Mouse (Mus musculus) lung, postnatal 0 days (tissue): ENCODE data around the gene Zyx. TPM values are rescaled to one million over a fixed set of nuclear protein-coding genes. Genes with fewer than 3 reads are reported as not detected.

Experiments used
- ATAC-seq: fragments of 200-750 bp; cut with Nextera tagmentation; 2 replicates; pipeline ENCODE4 v1.8.0; 2017; ENCODE audit warnings: moderate library complexity
- DNase-seq: peaks from one replicate; pipeline ENCODE4 v3.0.0-alpha.2; 2016; ENCODE audit warnings: low spot score
- H3K27ac ChIP-seq: fragments of 300-500 bp; sonication (generic); 2 replicates; pipeline ENCODE4 v1.5.1; 2014; ENCODE audit warnings: antibody characterized with exemption, mild to moderate bottlenecking, low read length, mixed read lengths
- H3K27me3 ChIP-seq: fragments of 300-500 bp; sonication (generic); replicated peaks from 2 replicates; pipeline ENCODE4 v1.6.1; 2014; ENCODE audit warnings: low read length, mixed read lengths; ENCODE audit not compliant: insufficient read depth
- H3K36me3 ChIP-seq: fragments of 300-500 bp; sonication (generic); 2 replicates; pipeline ENCODE4 v1.6.1; 2014; ENCODE audit warnings: low read length, mixed read lengths; ENCODE audit not compliant: insufficient read depth
- H3K4me1 ChIP-seq: fragments of 300-500 bp; sonication (generic); 2 replicates; pipeline ENCODE4 v1.6.1; 2014; ENCODE audit warnings: antibody characterized with exemption, low read depth, low read length, mixed read lengths; ENCODE audit not compliant: insufficient read depth
- H3K4me2 ChIP-seq: fragments of 300-500 bp; sonication (generic); replicated peaks from 2 replicates; pipeline ENCODE4 v1.6.1; 2014; ENCODE audit warnings: low read depth, mild to moderate bottlenecking, low read length, moderate library complexity, mixed read lengths
- H3K4me3 ChIP-seq: fragments of 300-500 bp; sonication (generic); 2 replicates; pipeline ENCODE4 v1.5.1; 2014; ENCODE audit warnings: low read depth, low read length
- H3K9ac ChIP-seq: fragments of 300-500 bp; sonication (generic); replicated peaks from 2 replicates; pipeline ENCODE4 v1.6.1; 2014; ENCODE audit warnings: low read depth, mild to moderate bottlenecking
- H3K9me3 ChIP-seq: fragments of 300-500 bp; sonication (generic); 2 replicates; pipeline ENCODE4 v1.6.1; 2016; ENCODE audit warnings: low read length, mixed read lengths
- CTCF ChIP-seq: IDR thresholded peaks from 2 replicates; pipeline ENCODE4 v1.5.1; 2016; ENCODE audit warnings: antibody characterized with exemption, mild to moderate bottlenecking
- EP300 ChIP-seq: IDR thresholded peaks from 2 replicates; pipeline ENCODE4 v1.6.1; 2016; ENCODE audit warnings: antibody characterized with exemption, mild to moderate bottlenecking, control low read depth
- WGBS: fragments of 180-500 bp; shearing (Covaris S2); extraction: QIAGEN DNeasy Blood & Tissue Kit; methylation state at CpG from one replicate; pipeline ENCODE4 v1.1.7; 2014; 5-methylcytosine and 5-hydroxymethylcytosine counted together
- polyA plus RNA-seq: library from polyadenylated mRNA; unstranded; fragments of >200 nt; fragmentation: Nextera tagmentation; extraction: Ambion mirVana; gene quantifications from 2 replicates; pipeline ENCODE4 v1.2.1, GENCODE M21; 2015

The Zyx gene
- polyA plus RNA-seq, 1 experiment from 2014 or later = 183 TPM

- Histone ChIP-seq H3K9me3 (no peaks in the 10 kb centered on the region), H3K9ac (no peak overlapping the region), H3K36me3 (peaks cover 32% of the 10 kb centered on the region), H3K27me3 (no peaks in the 10 kb centered on the region), H3K4me1 (peaks cover 31% of the 10 kb centered on the region), H3K4me3 (peak overlapping the region; percentile 99), H3K4me2 (peak overlapping the region; percentile 84), H3K27ac (peak overlapping the region; percentile 58)
- WGBS = 32% methylated on average over 8 of the region's 8 CpGs
- DNase-seq = peak; percentile 66
- no peak for ATAC-seq
- TF ChIP-seq CTCF (no peak), EP300 (no peak)
These were observed 3.8 kb downstream of the Zyx start for GRCm38 (mm10) chr6:42353180-42353579.

- peaks cover 40% of the 10 kb centered on the region for H3K36me3 ChIP-seq
- TF ChIP-seq CTCF (no peak), EP300 (0 out of 2 replicates have a peak, but pooled peaks have one; percentile 37)
- no peak overlapping the region; the same call in 1 of the 2 replicates for H3K9ac ChIP-seq
- H3K27ac ChIP-seq = 0 out of 2 replicates have a peak overlapping the region, but pooled peaks have one; percentile 58
- H3K9me3 ChIP-seq = no peaks in the 10 kb centered on the region
- DNase-seq (peak; percentile 69), ATAC-seq (no peak)
- WGBS = 37% methylated on average over 11 of the region's 11 CpGs
- peak overlapping the region; percentile 99 for H3K4me3 ChIP-seq
- no peaks in the 10 kb centered on the region for H3K27me3 ChIP-seq
- H3K4me2 ChIP-seq = peak overlapping the region; percentile 84
- peaks cover 31% of the 10 kb centered on the region for H3K4me1 ChIP-seq
These were observed 4.9 kb downstream of the Zyx start for GRCm38 (mm10) chr6:42354076-42355019.

- DNase-seq = no peak
- WGBS = 89% methylated on average over 6 of the region's 6 CpGs
- no peak overlapping the region for H3K27ac ChIP-seq
- peaks cover 46% of the 10 kb centered on the region for H3K36me3 ChIP-seq
- no peaks in the 10 kb centered on the region for H3K9me3 ChIP-seq
- no peak for ATAC-seq
- peak overlapping the region; percentile 84 for H3K4me2 ChIP-seq
- H3K27me3 ChIP-seq = no peaks in the 10 kb centered on the region
- H3K4me3 ChIP-seq = no peak overlapping the region
- peaks cover 31% of the 10 kb centered on the region for H3K4me1 ChIP-seq
- no peak for TF ChIP-seq CTCF
- TF ChIP-seq EP300 = no peak
- H3K9ac ChIP-seq = no peak overlapping the region
These were observed 5.9 kb downstream of the Zyx start for GRCm38 (mm10) chr6:42355366-42355765.

GRCm38 (mm10) chr6:42355794-42356600, 6.6 kb downstream of the Zyx start:
- Histone ChIP-seq H3K9ac (no peak overlapping the region), H3K9me3 (no peaks in the 10 kb centered on the region), H3K27ac (no peak overlapping the region), H3K4me2 (no peak overlapping the region), H3K4me1 (peaks cover 27% of the 10 kb centered on the region), H3K36me3 (peaks cover 46% of the 10 kb centered on the region), H3K4me3 (no peak overlapping the region), H3K27me3 (no peaks in the 10 kb centered on the region)
- WGBS = 90% methylated on average over 13 of the region's 13 CpGs
- no peak for ATAC-seq
- TF ChIP-seq EP300 (no peak), CTCF (no peak)
- no peak for DNase-seq

- Histone ChIP-seq H3K4me2 (0 out of 2 replicates have a peak overlapping the region, but pooled peaks have one; percentile 3), H3K4me3 (no peak overlapping the region), H3K27ac (peak overlapping the region; percentile 38; the same call in 1 of the 2 replicates), H3K36me3 (peaks cover 46% of the 10 kb centered on the region), H3K9ac (no peak overlapping the region), H3K4me1 (peaks cover 19% of the 10 kb centered on the region), H3K27me3 (no peaks in the 10 kb centered on the region), H3K9me3 (no peaks in the 10 kb centered on the region)
- WGBS = 69% methylated on average over 5 of the region's 5 CpGs
- DNase-seq (no peak), ATAC-seq (no peak)
- no peak for TF ChIP-seq CTCF
- TF ChIP-seq EP300 = no peak
These were observed 7.5 kb downstream of the Zyx start for GRCm38 (mm10) chr6:42356913-42357312.

- Histone ChIP-seq H3K27me3 (no peaks in the 10 kb centered on the region), H3K36me3 (peaks cover 46% of the 10 kb centered on the region), H3K9me3 (no peaks in the 10 kb centered on the region), H3K9ac (no peak overlapping the region), H3K4me3 (no peak overlapping the region), H3K27ac (no peak overlapping the region), H3K4me1 (peaks cover 13% of the 10 kb centered on the region), H3K4me2 (no peak overlapping the region)
- DNase-seq (no peak), ATAC-seq (no peak)
- no peak for TF ChIP-seq EP300
- no peak for TF ChIP-seq CTCF
- 40% methylated on average over 6 of the region's 6 CpGs for WGBS
These were observed 8.5 kb downstream of the Zyx start for GRCm38 (mm10) chr6:42357901-42358300.
